Mouse (Mus musculus) hindbrain, embryonic 13.5 days (tissue): Measurements from ENCODE around the gene Eogt. TPM values are rescaled to one million over a fixed set of nuclear protein-coding genes. Genes with fewer than 3 reads are reported as not detected.

ENCODE experiments used
- ATAC-seq: fragments of 200-750 bp; cut with Nextera tagmentation; 2 replicates; pipeline ENCODE4 v1.8.0; 2017; ENCODE audit warnings: moderate TSS enrichment; ENCODE audit not compliant: low FRiP score
- H3K27ac ChIP-seq: fragments of 300-500 bp; sonication (generic); 2 replicates; pipeline ENCODE4 v1.5.1; 2015; ENCODE audit warnings: inconsistent platforms, mild to moderate bottlenecking, moderate library complexity
- H3K27me3 ChIP-seq: fragments of 300-500 bp; sonication (generic); 2 replicates; pipeline ENCODE4 v1.6.1; 2015; ENCODE audit warnings: mild to moderate bottlenecking, inconsistent platforms
- H3K36me3 ChIP-seq: fragments of 300-500 bp; sonication (generic); 2 replicates; pipeline ENCODE4 v1.6.1; 2015; ENCODE audit warnings: mild to moderate bottlenecking, inconsistent platforms
- H3K4me1 ChIP-seq: fragments of 300-500 bp; sonication (generic); replicated peaks from 2 replicates; pipeline ENCODE4 v1.6.1; 2015; ENCODE audit warnings: inconsistent platforms
- H3K4me2 ChIP-seq: fragments of 300-500 bp; sonication (generic); 2 replicates; pipeline ENCODE4 v1.6.1; 2015; ENCODE audit warnings: inconsistent platforms, mild to moderate bottlenecking, moderate library complexity
- H3K4me3 ChIP-seq: fragments of 300-500 bp; sonication (generic); 2 replicates; pipeline ENCODE4 v1.5.1; 2015; ENCODE audit warnings: mild to moderate bottlenecking, inconsistent platforms
- H3K9ac ChIP-seq: fragments of 300-500 bp; sonication (generic); 2 replicates; pipeline ENCODE4 v1.6.1; 2015; ENCODE audit warnings: mild to moderate bottlenecking, inconsistent platforms
- H3K9me3 ChIP-seq: fragments of 300-500 bp; sonication (generic); 2 replicates; pipeline ENCODE4 v1.6.1; 2016; ENCODE audit warnings: inconsistent platforms
- WGBS: fragments of 180-500 bp; shearing (Covaris S2); methylation state at CpG from one replicate; pipeline ENCODE4 v1.1.7; 2015; 5-methylcytosine and 5-hydroxymethylcytosine counted together
- polyA plus RNA-seq: library from polyadenylated mRNA; unstranded; fragments of >200 nt; fragmentation: Nextera tagmentation; extraction: Ambion mirVana; gene quantifications from 2 replicates; pipeline ENCODE4 v1.2.1, GENCODE M21; 2015

The Eogt gene
- polyA plus RNA-seq, 1 experiment from 2014 or later, result 9.7 TPM

GRCm38 (mm10) chr6:97132707-97133303 is 16.2 kb downstream of the Eogt start:
- no peak overlapping the region for H3K4me2 ChIP-seq
- H3K4me1 ChIP-seq, result 0 out of 2 replicates have a peak, but pooled peaks cover 5% of the 10 kb centered on the region
- 66% methylated on average over 5 of the region's 5 CpGs for WGBS
- no peaks in the 10 kb centered on the region for H3K9me3 ChIP-seq
- H3K4me3 ChIP-seq, result no peak overlapping the region
- ATAC-seq, result no peak
- H3K27ac ChIP-seq, result no peak overlapping the region
- H3K27me3 ChIP-seq, result no peaks in the 10 kb centered on the region
- peaks cover 15% of the 10 kb centered on the region for H3K36me3 ChIP-seq
- H3K9ac ChIP-seq, result no peak overlapping the region

GRCm38 (mm10) chr6:97131808-97132207 is 17.2 kb downstream of the Eogt start:
- no peaks in the 10 kb centered on the region for H3K9me3 ChIP-seq

GRCm38 (mm10) chr6:97130979-97131378 is 18.0 kb downstream of the Eogt start:
- WGBS, result 72% methylated on average over 5 of the region's 5 CpGs

More at GRCm38 (mm10) chr6:97131808-97132207, 17.2 kb downstream of the Eogt start:
- 60% methylated on average over 4 of the region's 4 CpGs for WGBS
- Histone ChIP-seq H3K36me3 (peaks cover 15% of the 10 kb centered on the region), H3K4me1 (0 out of 2 replicates have a peak, but pooled peaks cover 5% of the 10 kb centered on the region), H3K27me3 (no peaks in the 10 kb centered on the region), H3K4me3 (no peak overlapping the region), H3K27ac (no peak overlapping the region), H3K4me2 (no peak overlapping the region), H3K9ac (no peak overlapping the region)
- ATAC-seq, result no peak

GRCm38 (mm10) chr6:97124336-97125010 is 24.5 kb downstream of the Eogt start:
- H3K4me1 ChIP-seq, result no peaks in the 10 kb centered on the region
- no peak overlapping the region for H3K4me2 ChIP-seq
- H3K36me3 ChIP-seq, result 0 out of 2 replicates have a peak, but pooled peaks cover 5% of the 10 kb centered on the region
- H3K27me3 ChIP-seq, result no peaks in the 10 kb centered on the region
- H3K27ac ChIP-seq, result no peak overlapping the region
- no peaks in the 10 kb centered on the region for H3K9me3 ChIP-seq
- no peak for ATAC-seq
- WGBS, result 81% methylated on average over 10 of the region's 10 CpGs
- H3K9ac ChIP-seq, result no peak overlapping the region
- H3K4me3 ChIP-seq, result no peak overlapping the region

More at GRCm38 (mm10) chr6:97130979-97131378, 18.0 kb downstream of the Eogt start:
- Histone ChIP-seq H3K4me2 (no peak overlapping the region), H3K4me3 (no peak overlapping the region), H3K9ac (no peak overlapping the region), H3K9me3 (no peaks in the 10 kb centered on the region), H3K4me1 (0 out of 2 replicates have a peak, but pooled peaks cover 5% of the 10 kb centered on the region), H3K27ac (no peak overlapping the region), H3K36me3 (peaks cover 15% of the 10 kb centered on the region), H3K27me3 (no peaks in the 10 kb centered on the region)
- ATAC-seq, result no peak

- Histone ChIP-seq H3K27ac (no peak overlapping the region), H3K4me2 (no peak overlapping the region), H3K4me3 (no peak overlapping the region), H3K4me1 (no peaks in the 10 kb centered on the region), H3K36me3 (peaks cover 8% of the 10 kb centered on the region; the same call in 1 of the 2 replicates), H3K9me3 (no peaks in the 10 kb centered on the region), H3K9ac (no peak overlapping the region), H3K27me3 (no peaks in the 10 kb centered on the region)
- ATAC-seq, result no peak
- WGBS, result 66% methylated on average over 4 of the region's 4 CpGs
Measured at GRCm38 (mm10) chr6:97120922-97121321, 28.1 kb downstream of the Eogt start.

- no peak for ATAC-seq
- 71% methylated on average over 3 of the region's 3 CpGs for WGBS
- H3K27me3 ChIP-seq, result no peaks in the 10 kb centered on the region
- peaks cover 3% of the 10 kb centered on the region; the same call in 1 of the 2 replicates for H3K36me3 ChIP-seq
- no peak overlapping the region for H3K4me3 ChIP-seq
- no peaks in the 10 kb centered on the region for H3K9me3 ChIP-seq
- H3K27ac ChIP-seq, result no peak overlapping the region
- no peak overlapping the region for H3K9ac ChIP-seq
- H3K4me1 ChIP-seq, result no peaks in the 10 kb centered on the region
- H3K4me2 ChIP-seq, result no peak overlapping the region
Measured at GRCm38 (mm10) chr6:97118327-97118726, 30.7 kb downstream of the Eogt start.

- H3K27ac ChIP-seq, result no peak overlapping the region
- 78% methylated on average over 5 of the region's 5 CpGs for WGBS
- H3K9me3 ChIP-seq, result no peaks in the 10 kb centered on the region
- no peak for ATAC-seq
- H3K4me2 ChIP-seq, result no peak overlapping the region
- H3K27me3 ChIP-seq, result no peaks in the 10 kb centered on the region
- H3K4me3 ChIP-seq, result no peak overlapping the region
- peaks cover 10% of the 10 kb centered on the region; the same call in 1 of the 2 replicates for H3K36me3 ChIP-seq
- H3K4me1 ChIP-seq, result no peaks in the 10 kb centered on the region
- H3K9ac ChIP-seq, result no peak overlapping the region
Measured at GRCm38 (mm10) chr6:97116896-97117295, 32.1 kb downstream of the Eogt start.

- WGBS, result 62% methylated on average over 3 of the region's 3 CpGs
- H3K4me2 ChIP-seq, result no peak overlapping the region
- H3K36me3 ChIP-seq, result peaks cover 16% of the 10 kb centered on the region; the same call in 1 of the 2 replicates
Measured at GRCm38 (mm10) chr6:97114821-97115220, 34.2 kb downstream of the Eogt start.

GRCm38 (mm10) chr6:97112177-97112576 is 36.8 kb downstream of the Eogt start:
- 0 out of 2 replicates have a peak, but pooled peaks cover 12% of the 10 kb centered on the region for H3K36me3 ChIP-seq
- H3K4me3 ChIP-seq, result no peak overlapping the region
- H3K27me3 ChIP-seq, result no peaks in the 10 kb centered on the region
- 95% methylated on average over 8 of the region's 8 CpGs for WGBS
- H3K27ac ChIP-seq, result no peak overlapping the region
- no peaks in the 10 kb centered on the region for H3K4me1 ChIP-seq
- ATAC-seq, result no peak
- no peaks in the 10 kb centered on the region for H3K9me3 ChIP-seq
- H3K4me2 ChIP-seq, result no peak overlapping the region
- H3K9ac ChIP-seq, result no peak overlapping the region

More at GRCm38 (mm10) chr6:97114821-97115220, 34.2 kb downstream of the Eogt start:
- Histone ChIP-seq H3K4me3 (no peak overlapping the region), H3K27ac (no peak overlapping the region), H3K27me3 (no peaks in the 10 kb centered on the region), H3K9me3 (no peaks in the 10 kb centered on the region), H3K9ac (no peak overlapping the region), H3K4me1 (no peaks in the 10 kb centered on the region)
- no peak for ATAC-seq

- Histone ChIP-seq H3K9me3 (no peaks in the 10 kb centered on the region), H3K27me3 (no peaks in the 10 kb centered on the region), H3K4me1 (peaks cover 16% of the 10 kb centered on the region), H3K27ac (no peak overlapping the region), H3K4me3 (no peak overlapping the region), H3K4me2 (no peak overlapping the region), H3K36me3 (0 out of 2 replicates have a peak, but pooled peaks cover 4% of the 10 kb centered on the region), H3K9ac (no peak overlapping the region)
- WGBS, result 10% methylated on average over 2 of the region's 2 CpGs
- peak; percentile 68; the same call in 1 of the 2 replicates for ATAC-seq
Measured at GRCm38 (mm10) chr6:97106777-97107176, 42.2 kb downstream of the Eogt start.

- no peak for ATAC-seq
- Histone ChIP-seq H3K9ac (no peak overlapping the region), H3K4me2 (no peak overlapping the region), H3K27me3 (no peaks in the 10 kb centered on the region), H3K27ac (no peak overlapping the region), H3K4me3 (no peak overlapping the region), H3K36me3 (no peaks in the 10 kb centered on the region), H3K9me3 (no peaks in the 10 kb centered on the region), H3K4me1 (peaks cover 22% of the 10 kb centered on the region)
- WGBS, result 82% methylated on average over 8 of the region's 8 CpGs
Measured at GRCm38 (mm10) chr6:97106106-97106505, 42.9 kb downstream of the Eogt start.

- Histone ChIP-seq H3K9me3 (no peaks in the 10 kb centered on the region), H3K27me3 (peaks cover 3% of the 10 kb centered on the region; the same call in 1 of the 2 replicates), H3K27ac (no peak overlapping the region), H3K9ac (no peak overlapping the region), H3K4me1 (peaks cover 22% of the 10 kb centered on the region), H3K36me3 (no peaks in the 10 kb centered on the region), H3K4me2 (no peak overlapping the region), H3K4me3 (no peak overlapping the region)
- ATAC-seq, result no peak
- 85% methylated on average over 7 of the region's 7 CpGs for WGBS
Measured at GRCm38 (mm10) chr6:97104264-97104852, 44.6 kb downstream of the Eogt start.
